Mouse (Mus musculus) brain, embryonic 14.5 days (tissue): ENCODE results near the gene Hsd11b1.

Experiments used
- CTCF ChIP-seq: fragments of 200-500 bp; IDR thresholded peaks from 2 replicates; pipeline ENCODE4 v1.5.1; 2012; ENCODE audit warnings: inconsistent platforms, mild to moderate bottlenecking, moderate library complexity, borderline replicate concordance; ENCODE audit not compliant: insufficient read depth, insufficient read length; ENCODE audit errors: extremely low read depth
- POLR2A ChIP-seq: fragments of 200-500 bp; IDR thresholded peaks from 2 replicates; pipeline ENCODE4 v1.6.1; 2012; ENCODE audit warnings: mild to moderate bottlenecking, inconsistent platforms, borderline replicate concordance; ENCODE audit not compliant: poor library complexity, insufficient read depth, insufficient read length, severe bottlenecking; ENCODE audit errors: extremely low read depth

DNA sequence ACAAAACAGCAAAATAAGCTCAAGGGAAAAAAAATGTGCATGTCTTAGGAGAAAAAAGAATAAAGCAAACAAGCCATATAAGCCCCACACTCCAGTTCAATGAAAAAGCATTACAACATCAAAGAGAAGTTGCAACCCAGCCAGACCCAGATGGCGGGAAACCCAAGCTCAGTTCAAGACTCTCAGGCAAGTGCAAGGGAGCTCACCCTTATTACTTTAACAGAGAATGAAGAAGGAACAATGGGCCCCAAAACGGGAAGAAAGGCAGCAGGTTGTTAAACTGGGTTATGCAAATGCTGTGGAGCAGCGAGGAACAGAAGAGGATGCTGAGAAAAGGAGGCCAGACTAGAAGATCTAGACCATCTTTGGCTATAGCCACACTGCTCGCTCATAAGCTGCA, 21.0 kb downstream of the Hsd11b1 start:
- TF ChIP-seq POLR2A (no peak), CTCF (no peak)
